Mouse (Mus musculus) C2C12 (cell line): ENCODE results near the gene Mrps18b.

Source experiments
- CTCF ChIP-seq: IDR thresholded peaks from one replicate; pipeline ENCODE4 v1.5.1; 2011; ENCODE audit not compliant: control insufficient read depth, insufficient read depth, insufficient read length
- MYOD1 ChIP-seq: IDR thresholded peaks from one replicate; pipeline ENCODE4 v1.6.1; 2011; ENCODE audit warnings: low read depth; ENCODE audit not compliant: control insufficient read depth, insufficient read length

- TF ChIP-seq CTCF (no peak), MYOD1 (no peak)
Measured at GRCm38 (mm10) chr17:35905587-35905986, 10.6 kb downstream of the Mrps18b start.
